Mouse (Mus musculus): ENCODE data around the gene Gm29289. TPM values are rescaled to one million over a fixed set of nuclear protein-coding genes. Genes with fewer than 3 reads are reported as not detected.

The Gm29289 gene
- not detected for polyA plus RNA-seq (2014; fragmentation: Illumina TruSeq; extraction: RNeasy Lipid Tissue Mini Kit (QIAGEN cat#74804); ENCODE audit: low read depth, low replicate concordance)

DNA sequence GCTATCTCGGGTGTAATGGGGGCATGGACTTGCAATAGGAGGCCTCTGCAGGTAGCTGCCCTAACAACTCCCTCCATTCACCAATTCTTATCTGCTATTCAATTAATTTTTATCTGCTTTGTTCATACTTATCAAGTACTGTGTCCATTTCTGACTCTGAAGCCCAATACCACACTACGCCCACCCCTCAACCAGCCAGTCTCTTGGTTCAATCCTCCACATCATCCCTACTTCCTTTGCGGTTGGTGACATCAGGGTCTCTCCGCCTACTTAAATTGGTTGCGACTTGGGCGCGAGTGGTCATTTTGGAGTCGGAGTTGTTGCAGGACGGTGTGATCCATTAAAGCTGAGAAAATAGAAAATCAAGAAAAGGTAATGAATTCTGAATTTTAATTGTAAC, at the start of gene Gm29289:
TSS of gene Gm29289 (plus strand) at position 301 of the 400 bp plus-strand sequence.

DNA sequence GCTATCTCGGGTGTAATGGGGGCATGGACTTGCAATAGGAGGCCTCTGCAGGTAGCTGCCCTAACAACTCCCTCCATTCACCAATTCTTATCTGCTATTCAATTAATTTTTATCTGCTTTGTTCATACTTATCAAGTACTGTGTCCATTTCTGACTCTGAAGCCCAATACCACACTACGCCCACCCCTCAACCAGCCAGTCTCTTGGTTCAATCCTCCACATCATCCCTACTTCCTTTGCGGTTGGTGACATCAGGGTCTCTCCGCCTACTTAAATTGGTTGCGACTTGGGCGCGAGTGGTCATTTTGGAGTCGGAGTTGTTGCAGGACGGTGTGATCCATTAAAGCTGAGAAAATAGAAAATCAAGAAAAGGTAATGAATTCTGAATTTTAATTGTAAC, 31.7 kb upstream of the Gm29289 start, which contains the start of gene Gm10352:
TSS of gene Gm10352 (plus strand) at position 301 of the 400 bp plus-strand sequence.

Other genes starting within 250 kb of the Gm29289 start
- not detected for gene H2al2b, start 211.9 kb upstream of the Gm29289 start, polyA plus RNA-seq (2014; fragmentation: Illumina TruSeq; extraction: RNeasy Lipid Tissue Mini Kit (QIAGEN cat#74804); ENCODE audit: low read depth, low replicate concordance)
- not detected for gene Gm4064, start 136.4 kb upstream of the Gm29289 start, polyA plus RNA-seq (2014; fragmentation: Illumina TruSeq; extraction: RNeasy Lipid Tissue Mini Kit (QIAGEN cat#74804); ENCODE audit: low read depth, low replicate concordance)
- not detected for gene Rbmy, start 101.9 kb upstream of the Gm29289 start, polyA plus RNA-seq (2014; fragmentation: Illumina TruSeq; extraction: RNeasy Lipid Tissue Mini Kit (QIAGEN cat#74804); ENCODE audit: low read depth, low replicate concordance)
- not detected for gene Gm10256, start 101.9 kb upstream of the Gm29289 start, polyA plus RNA-seq (2014; fragmentation: Illumina TruSeq; extraction: RNeasy Lipid Tissue Mini Kit (QIAGEN cat#74804); ENCODE audit: low read depth, low replicate concordance)
- not detected for gene Gm10352, start 31.6 kb upstream of the Gm29289 start, polyA plus RNA-seq (2014; fragmentation: Illumina TruSeq; extraction: RNeasy Lipid Tissue Mini Kit (QIAGEN cat#74804); ENCODE audit: low read depth, low replicate concordance)